Mouse (Mus musculus): ENCODE results near the gene Snapc3.
"Not testable (repeated sequence)": the region's sequence is repeated elsewhere in the genome, so short reads cannot be mapped to it uniquely, and the experiment has no call there.

Gene Snapc3

GRCm38 (mm10) chr4:83500154-83501036 lies 82.9 kb downstream of the Snapc3 start:
- peak; percentile 31 for DNase-seq (ENCODE audit: low spot score)

DNA sequence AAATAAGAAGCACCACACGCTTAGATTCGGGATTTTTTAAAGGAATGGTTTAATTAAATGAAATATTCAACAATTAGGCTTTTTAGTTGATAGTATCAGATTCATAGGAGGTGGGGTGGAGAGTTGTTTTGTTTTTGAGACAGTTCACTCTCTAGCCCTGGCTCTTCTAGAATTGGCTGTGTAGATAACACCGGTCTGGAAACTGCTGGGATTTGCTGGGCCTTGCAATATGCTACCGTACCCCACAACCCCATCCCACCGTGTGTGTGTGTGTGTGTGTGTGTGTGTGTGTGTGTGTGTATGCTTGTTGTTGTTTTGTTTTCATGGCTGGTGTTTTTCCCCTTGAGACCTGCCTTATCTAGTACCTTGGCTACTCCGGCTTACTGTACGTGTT lies 83.5 kb downstream of the Snapc3 start:
- no peak for DNase-seq (ENCODE audit: low spot score)

DNA sequence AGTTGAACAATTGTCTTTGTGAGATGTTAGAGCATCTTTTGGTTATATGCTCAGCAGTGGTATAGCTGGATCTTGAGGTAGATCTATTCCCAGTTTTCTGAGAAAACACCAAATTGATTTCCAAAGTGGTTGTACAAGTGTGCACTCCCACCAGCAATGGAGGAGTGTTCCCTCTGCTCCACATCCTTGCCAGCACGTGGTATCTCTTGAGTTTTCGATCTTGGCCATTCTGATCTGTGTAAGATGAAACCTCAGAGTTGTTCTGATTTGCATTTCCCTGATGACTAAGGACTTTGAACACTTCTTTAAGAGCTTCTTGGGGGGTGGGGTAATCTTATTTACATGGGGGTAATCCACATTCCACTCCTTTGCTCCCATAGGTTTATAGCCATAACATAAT lies 92.1 kb downstream of the Snapc3 start:
- no peak for DNase-seq (ENCODE audit: low spot score)

DNA sequence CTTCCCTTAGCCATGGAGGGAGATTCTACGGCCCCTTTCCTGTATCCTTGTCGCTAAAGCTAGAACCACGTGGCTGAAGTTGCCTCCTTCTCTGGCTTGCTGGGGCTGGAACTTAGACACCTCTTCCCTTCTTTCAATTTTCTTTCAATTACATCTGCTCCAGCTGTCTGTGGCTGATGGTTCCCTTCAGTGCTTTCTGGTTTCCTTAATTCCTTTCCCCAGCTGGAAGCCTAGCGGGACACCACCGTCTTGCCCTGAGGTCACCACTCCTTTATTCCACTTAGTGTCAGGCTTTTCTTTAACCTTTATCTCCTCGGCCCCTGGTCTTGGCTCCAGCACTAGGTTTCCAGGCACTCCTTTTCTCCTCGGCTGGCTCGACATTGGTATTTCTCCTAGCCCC lies 93.6 kb downstream of the Snapc3 start:
- no peak for DNase-seq (ENCODE audit: low spot score)

DNA sequence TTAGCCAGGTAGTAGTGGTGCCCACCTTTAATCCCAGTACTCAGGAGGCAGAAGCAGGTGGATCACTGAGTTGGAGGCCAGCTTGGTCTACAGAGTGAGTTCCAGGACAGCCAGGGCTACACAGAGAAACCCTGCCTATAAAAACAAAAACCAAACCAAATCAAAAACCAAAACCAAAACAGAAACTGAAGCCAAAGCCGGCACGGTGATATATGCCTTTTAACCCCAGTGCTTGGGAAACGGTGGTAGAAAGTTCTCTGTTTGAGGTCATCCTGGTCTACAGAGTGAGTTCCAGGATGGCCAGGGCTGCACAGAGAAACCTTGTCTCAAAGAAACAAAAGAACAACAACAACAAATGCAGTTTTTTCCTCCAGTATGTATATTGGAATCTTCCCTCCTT lies 94.7 kb downstream of the Snapc3 start:
- DNase-seq (ENCODE audit: low spot score) = no peak

DNA sequence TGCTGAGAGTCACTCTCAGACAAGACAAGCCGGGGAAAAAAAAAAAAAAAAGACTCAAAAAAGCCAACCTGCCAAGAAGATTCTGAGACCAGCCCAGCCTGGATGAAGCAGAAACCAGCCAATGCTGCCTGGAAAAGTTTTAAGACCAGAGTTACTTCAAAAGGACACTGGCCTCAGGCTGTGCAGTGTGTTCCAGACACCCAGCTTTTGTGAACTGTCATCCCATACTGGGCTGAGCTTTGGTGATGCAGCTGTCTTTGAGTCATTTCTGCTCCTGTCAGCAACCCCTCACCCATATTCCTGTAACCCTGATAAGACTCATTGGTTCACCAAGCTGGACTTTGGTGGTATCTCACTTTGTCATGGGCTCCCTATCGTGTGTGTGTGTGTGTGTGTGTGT lies 95.1 kb downstream of the Snapc3 start:
- no peak for DNase-seq (ENCODE audit: low spot score)

DNA sequence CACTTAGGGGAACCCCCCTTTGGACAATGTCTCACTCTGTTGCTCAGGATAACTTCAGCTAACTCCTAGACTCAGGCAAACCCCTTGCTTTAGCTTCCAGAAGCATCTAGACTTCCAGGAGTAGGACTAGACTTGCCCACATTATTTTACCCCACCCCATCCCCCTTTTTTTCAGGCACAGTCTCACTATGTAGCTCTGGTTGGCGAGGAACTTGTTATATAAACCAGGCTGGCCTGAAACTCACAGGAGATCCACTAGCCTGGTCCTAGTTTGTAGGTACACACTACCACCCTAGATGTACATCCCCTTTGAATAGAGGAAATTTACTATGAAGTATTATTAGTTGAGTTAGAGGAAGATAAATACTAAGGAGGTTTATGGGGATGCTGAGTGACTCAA lies 96.7 kb downstream of the Snapc3 start:
- DNase-seq (ENCODE audit: low spot score) = no peak

DNA sequence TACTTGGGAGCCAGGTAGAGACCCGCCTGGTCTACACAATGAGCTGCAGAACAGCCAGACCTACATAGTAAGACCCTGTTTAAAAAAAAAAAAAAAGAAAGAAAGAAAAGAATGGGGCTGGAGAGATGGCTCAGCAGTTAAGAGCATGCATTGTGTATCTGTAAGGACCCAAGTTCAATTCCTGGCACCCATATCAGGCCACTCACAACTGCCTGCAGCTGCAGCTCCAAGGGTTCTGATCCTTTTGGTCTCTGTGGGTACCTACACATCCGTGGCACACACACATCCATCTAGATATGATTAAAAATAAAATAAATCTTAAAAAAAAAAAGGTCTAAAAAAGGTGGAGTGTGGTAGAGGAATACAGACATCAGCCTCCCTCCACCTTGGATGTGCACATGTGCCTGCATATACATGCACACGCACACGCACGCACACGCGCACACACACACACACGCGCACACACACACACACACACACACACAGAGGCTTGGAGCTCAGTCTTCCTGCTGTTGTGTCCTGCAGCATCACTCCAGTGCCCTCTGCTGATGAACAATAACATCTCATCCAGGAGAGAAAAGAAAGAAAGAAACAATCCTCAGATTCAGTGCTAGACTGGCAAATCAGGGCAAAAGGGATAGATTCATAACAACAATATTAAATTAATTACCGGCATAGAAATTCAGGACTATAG lies 97.6 kb downstream of the Snapc3 start:
- DNase-seq (ENCODE audit: low spot score) = no peak

GRCm38 (mm10) chr4:83516144-83516543 lies 98.6 kb downstream of the Snapc3 start:
- not testable (repeated sequence) for DNase-seq (ENCODE audit: low spot score)

All from testis, postnatal 14 days (tissue).